Mouse (Mus musculus): ENCODE measurements around the gene Myl3. TPM values are rescaled to one million over a fixed set of nuclear protein-coding genes. Genes with fewer than 3 reads are reported as not detected.
A peak's percentile ranks its signal among the peaks of the same experiment; 100 is the strongest.

Myl3 gene
- polyA plus RNA-seq, 1 experiment = 0.22 TPM

DNA sequence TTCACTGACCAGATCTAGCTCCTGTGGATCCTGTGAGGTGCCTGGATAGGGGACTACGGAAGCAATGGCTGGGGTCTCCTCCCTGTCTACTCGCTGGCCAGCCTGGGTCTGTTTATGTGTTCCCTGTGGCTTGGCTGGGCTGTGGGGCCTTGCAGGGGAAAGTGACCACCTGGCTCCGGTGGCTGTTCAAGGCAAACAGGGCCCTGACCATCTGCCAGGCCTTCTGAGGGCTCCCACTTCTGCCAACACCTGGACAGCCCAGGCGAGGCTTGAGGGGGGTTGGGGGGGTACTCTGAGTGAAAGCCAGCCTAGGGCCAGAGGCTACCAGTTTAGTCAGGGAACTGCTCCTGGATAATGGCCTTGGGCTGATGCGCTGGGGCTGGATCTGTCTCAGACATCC lies 21.7 kb upstream of the Myl3 start:
- Histone ChIP-seq H3K27me3 (ENCODE audit: control insufficient read depth, insufficient read depth, insufficient read length) (no peaks in the 10 kb centered on the region), H3K36me3 (ENCODE audit: control insufficient read depth, insufficient read depth) (peaks cover 5% of the 10 kb centered on the region), H3ac (ENCODE audit: control insufficient read depth, insufficient read length) (no peak overlapping the region), H3K79me2 (ENCODE audit: control insufficient read depth, insufficient read depth) (no peaks in the 10 kb centered on the region), H3K4me3 (no peak overlapping the region), H3K4me2 (ENCODE audit: low read depth) (no peak overlapping the region)
- no peak for TF ChIP-seq TCF12 (IDR thresholded peaks at IDR 0.05; ENCODE audit: insufficient read depth, poor library complexity, severe bottlenecking)
- TF ChIP-seq MYOG (IDR thresholded peaks at IDR 0.05; ENCODE audit: control insufficient read depth in 1 of 3, insufficient read depth in 1 of 3, insufficient read length in 2 of 3, low read depth in 2 of 3) = no peak
- TF ChIP-seq USF1 (IDR thresholded peaks at IDR 0.05; ENCODE audit: low read depth) = no peak
- no peak for TF ChIP-seq MAX (IDR thresholded peaks at IDR 0.05; ENCODE audit: low read depth)
- no peak for TF ChIP-seq CEBPB (IDR thresholded peaks at IDR 0.05; ENCODE audit: insufficient read depth, poor library complexity, severe bottlenecking)
- no peak for TF ChIP-seq POLR2A (IDR thresholded peaks at IDR 0.05; ENCODE audit: insufficient read length, low read depth)
- no peak for TF ChIP-seq SRF (IDR thresholded peaks at IDR 0.05; ENCODE audit: control insufficient read depth, insufficient read length, low read depth)
- TF ChIP-seq POLR2AphosphoS2 (IDR thresholded peaks at IDR 0.05; ENCODE audit: insufficient read length, low read depth) = no peak
- TF ChIP-seq MYOD1 (IDR thresholded peaks at IDR 0.05; ENCODE audit: control insufficient read depth in 1 of 3, insufficient read length in 2 of 3, low read depth in 2 of 3) = no peak

DNA sequence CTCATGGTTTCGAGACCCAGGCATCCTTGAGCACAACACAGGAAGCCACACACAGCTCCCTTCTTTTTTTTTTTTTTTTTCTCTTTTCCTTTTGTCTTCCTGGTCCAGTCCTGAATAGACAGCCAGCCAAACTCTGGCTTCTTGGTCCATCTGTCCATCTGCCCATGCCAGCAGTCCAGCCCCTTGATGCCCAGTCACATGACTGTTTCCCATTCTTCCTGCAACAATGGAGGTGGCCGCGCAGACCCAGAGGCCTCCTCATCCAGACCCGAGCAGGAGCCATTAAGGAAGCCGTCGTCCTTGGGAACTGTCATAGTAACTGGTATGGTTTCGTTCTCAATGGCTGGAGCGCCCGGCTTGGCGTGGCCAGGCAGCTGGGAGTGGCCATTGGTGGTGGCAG lies 19.6 kb upstream of the Myl3 start:
- no peaks in the 10 kb centered on the region for H3K27me3 ChIP-seq (ENCODE audit: control insufficient read depth, insufficient read depth, insufficient read length)
- H3ac ChIP-seq (ENCODE audit: control insufficient read depth, insufficient read length) = no peak overlapping the region
- no peak overlapping the region for H3K4me2 ChIP-seq (ENCODE audit: low read depth)
- H3K36me3 ChIP-seq (ENCODE audit: control insufficient read depth, insufficient read depth) = no peaks in the 10 kb centered on the region
- no peak overlapping the region for H3K4me3 ChIP-seq
- TF ChIP-seq USF1 (IDR thresholded peaks at IDR 0.05; ENCODE audit: low read depth) (no peak), E2F4 (IDR thresholded peaks at IDR 0.05; ENCODE audit: insufficient read depth) (no peak), TCF3 (IDR thresholded peaks at IDR 0.05; ENCODE audit: insufficient read length, low read depth) (no peak), MYOD1 (IDR thresholded peaks at IDR 0.05; ENCODE audit: control insufficient read depth in 1 of 3, insufficient read length in 2 of 3, low read depth in 2 of 3) (no peak)
- H3K79me2 ChIP-seq (ENCODE audit: control insufficient read depth, insufficient read depth) = no peaks in the 10 kb centered on the region

DNA sequence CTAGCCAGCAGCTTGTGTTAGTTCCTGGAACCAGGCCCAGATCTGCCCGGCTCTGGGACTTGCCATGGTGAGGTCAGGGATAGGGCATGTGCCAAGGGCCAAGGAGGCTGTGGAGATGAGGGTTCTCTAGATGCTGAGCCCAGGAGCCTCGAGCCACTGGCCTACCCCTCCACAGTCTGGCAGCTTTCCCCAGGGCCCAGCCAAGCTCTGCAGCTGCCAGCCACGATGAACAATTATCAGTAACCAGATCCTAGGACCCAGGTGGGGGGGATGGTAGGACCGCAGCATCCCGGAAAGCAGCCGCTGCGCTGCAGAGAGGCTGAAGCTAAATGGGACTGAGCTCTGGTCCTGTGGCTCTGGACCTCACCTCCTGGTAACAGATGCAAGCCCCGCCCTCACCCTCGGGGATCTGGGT lies 15.9 kb upstream of the Myl3 start:
- Histone ChIP-seq H3K27me3 (ENCODE audit: control insufficient read depth, insufficient read depth, insufficient read length) (no peaks in the 10 kb centered on the region), H3K4me3 (no peak overlapping the region), H3K79me2 (ENCODE audit: control insufficient read depth, insufficient read depth) (no peaks in the 10 kb centered on the region), H3K4me2 (ENCODE audit: low read depth) (peak overlapping the region; percentile 31), H3K36me3 (ENCODE audit: control insufficient read depth, insufficient read depth) (no peaks in the 10 kb centered on the region), H3ac (ENCODE audit: control insufficient read depth, insufficient read length) (no peak overlapping the region)
- TF ChIP-seq MYOD1 (IDR thresholded peaks at IDR 0.05; ENCODE audit: control insufficient read depth in 1 of 3, insufficient read length in 2 of 3, low read depth in 2 of 3) (peak in 2 of 3 experiments; percentile 64 to 71), E2F4 (IDR thresholded peaks at IDR 0.05; ENCODE audit: insufficient read depth) (no peak), USF1 (IDR thresholded peaks at IDR 0.05; ENCODE audit: low read depth) (no peak), TCF12 (IDR thresholded peaks at IDR 0.05; ENCODE audit: insufficient read depth, poor library complexity, severe bottlenecking) (no peak), MYOG (IDR thresholded peaks at IDR 0.05; ENCODE audit: control insufficient read depth in 1 of 3, insufficient read depth in 1 of 3, insufficient read length in 2 of 3, low read depth in 2 of 3) (peak in 2 of 3 experiments; percentile 46 to 60)

DNA sequence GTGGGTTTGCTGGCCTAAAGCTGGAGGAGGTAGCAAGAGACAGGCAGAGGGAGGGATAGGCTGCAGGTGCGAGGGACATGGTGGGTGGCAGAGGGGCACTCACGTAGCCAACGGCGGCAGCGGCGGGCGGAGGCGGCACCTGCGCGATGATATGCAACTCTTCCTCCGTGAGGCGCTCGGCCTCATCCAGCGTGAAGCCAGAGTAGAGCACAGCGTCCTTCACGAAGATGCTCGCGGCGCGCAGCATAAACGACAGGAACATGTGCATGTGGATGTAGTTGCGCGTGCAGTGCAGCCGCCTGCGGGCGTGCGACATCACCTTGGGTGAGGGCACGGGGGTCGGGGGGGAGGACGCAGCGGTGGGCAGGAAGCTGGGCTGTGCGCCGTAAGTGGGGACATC lies 14.8 kb upstream of the Myl3 start:
- Histone ChIP-seq H3K4me3 (no peak overlapping the region), H3K36me3 (ENCODE audit: control insufficient read depth, insufficient read depth) (no peaks in the 10 kb centered on the region), H3K27me3 (ENCODE audit: control insufficient read depth, insufficient read depth, insufficient read length) (no peaks in the 10 kb centered on the region), H3K4me2 (ENCODE audit: low read depth) (no peak overlapping the region), H3ac (ENCODE audit: control insufficient read depth, insufficient read length) (no peak overlapping the region), H3K79me2 (ENCODE audit: control insufficient read depth, insufficient read depth) (no peaks in the 10 kb centered on the region)
- TF ChIP-seq POLR2A (IDR thresholded peaks at IDR 0.05; ENCODE audit: insufficient read length, low read depth) (no peak), USF1 (IDR thresholded peaks at IDR 0.05; ENCODE audit: low read depth) (no peak), POLR2AphosphoS2 (IDR thresholded peaks at IDR 0.05; ENCODE audit: insufficient read length, low read depth) (no peak), CEBPB (IDR thresholded peaks at IDR 0.05; ENCODE audit: insufficient read depth, poor library complexity, severe bottlenecking) (no peak), E2F4 (IDR thresholded peaks at IDR 0.05; ENCODE audit: insufficient read depth) (no peak), MYOD1 (IDR thresholded peaks at IDR 0.05; ENCODE audit: control insufficient read depth in 1 of 3, insufficient read length in 2 of 3, low read depth in 2 of 3) (no peak), TCF3 (IDR thresholded peaks at IDR 0.05; ENCODE audit: insufficient read length, low read depth) (no peak), SRF (IDR thresholded peaks at IDR 0.05; ENCODE audit: control insufficient read depth, insufficient read length, low read depth) (no peak), MYOG (IDR thresholded peaks at IDR 0.05; ENCODE audit: control insufficient read depth in 1 of 3, insufficient read depth in 1 of 3, insufficient read length in 2 of 3, low read depth in 2 of 3) (no peak), REST (IDR thresholded peaks at IDR 0.05; ENCODE audit: insufficient read depth, insufficient read length) (no peak), MAX (IDR thresholded peaks at IDR 0.05; ENCODE audit: low read depth) (no peak)

DNA sequence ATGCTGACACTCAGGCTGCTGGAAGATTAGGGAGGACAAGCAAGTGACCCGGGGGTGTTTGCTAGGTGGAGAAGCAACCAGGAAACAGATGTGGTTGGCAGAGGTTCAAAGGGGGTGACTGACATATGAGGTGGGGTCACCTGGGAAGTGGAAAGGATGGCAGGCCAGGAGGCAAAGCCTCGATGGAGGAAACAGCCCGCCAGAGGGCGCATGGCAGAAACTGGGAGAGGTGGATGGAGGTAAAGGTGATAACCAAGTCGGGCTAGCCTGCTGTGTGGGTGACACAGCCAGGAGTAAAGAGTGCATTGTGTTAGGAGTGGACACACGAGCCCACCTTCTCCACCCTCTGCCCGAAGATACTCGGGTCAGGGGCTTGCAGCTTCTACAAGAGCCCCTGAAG lies 11.8 kb upstream of the Myl3 start:
- H3K4me2 ChIP-seq (ENCODE audit: low read depth) = no peak overlapping the region
- H3ac ChIP-seq (ENCODE audit: control insufficient read depth, insufficient read length) = no peak overlapping the region
- H3K79me2 ChIP-seq (ENCODE audit: control insufficient read depth, insufficient read depth) = no peaks in the 10 kb centered on the region
- no peaks in the 10 kb centered on the region for H3K36me3 ChIP-seq (ENCODE audit: control insufficient read depth, insufficient read depth)
- TF ChIP-seq MYOD1 (IDR thresholded peaks at IDR 0.05; ENCODE audit: control insufficient read depth in 1 of 3, insufficient read length in 2 of 3, low read depth in 2 of 3) = no peak
- no peak for TF ChIP-seq E2F4 (IDR thresholded peaks at IDR 0.05; ENCODE audit: insufficient read depth)
- no peak for TF ChIP-seq MYOG (IDR thresholded peaks at IDR 0.05; ENCODE audit: control insufficient read depth in 1 of 3, insufficient read depth in 1 of 3, insufficient read length in 2 of 3, low read depth in 2 of 3)
- TF ChIP-seq TCF3 (IDR thresholded peaks at IDR 0.05; ENCODE audit: insufficient read length, low read depth) = no peak
- no peak for TF ChIP-seq USF1 (IDR thresholded peaks at IDR 0.05; ENCODE audit: low read depth)
- no peak for TF ChIP-seq POLR2A (IDR thresholded peaks at IDR 0.05; ENCODE audit: insufficient read length, low read depth)
- no peak for TF ChIP-seq SRF (IDR thresholded peaks at IDR 0.05; ENCODE audit: control insufficient read depth, insufficient read length, low read depth)
- no peak for TF ChIP-seq TCF12 (IDR thresholded peaks at IDR 0.05; ENCODE audit: insufficient read depth, poor library complexity, severe bottlenecking)
- no peak for TF ChIP-seq POLR2AphosphoS2 (IDR thresholded peaks at IDR 0.05; ENCODE audit: insufficient read length, low read depth)
- no peak for TF ChIP-seq MAX (IDR thresholded peaks at IDR 0.05; ENCODE audit: low read depth)
- no peak for TF ChIP-seq REST (IDR thresholded peaks at IDR 0.05; ENCODE audit: insufficient read depth, insufficient read length)
- TF ChIP-seq CEBPB (IDR thresholded peaks at IDR 0.05; ENCODE audit: insufficient read depth, poor library complexity, severe bottlenecking) = no peak
- H3K4me3 ChIP-seq = no peak overlapping the region
- H3K27me3 ChIP-seq (ENCODE audit: control insufficient read depth, insufficient read depth, insufficient read length) = no peaks in the 10 kb centered on the region
